Mouse (Mus musculus): ENCODE data around the gene Treml1.

DNA sequence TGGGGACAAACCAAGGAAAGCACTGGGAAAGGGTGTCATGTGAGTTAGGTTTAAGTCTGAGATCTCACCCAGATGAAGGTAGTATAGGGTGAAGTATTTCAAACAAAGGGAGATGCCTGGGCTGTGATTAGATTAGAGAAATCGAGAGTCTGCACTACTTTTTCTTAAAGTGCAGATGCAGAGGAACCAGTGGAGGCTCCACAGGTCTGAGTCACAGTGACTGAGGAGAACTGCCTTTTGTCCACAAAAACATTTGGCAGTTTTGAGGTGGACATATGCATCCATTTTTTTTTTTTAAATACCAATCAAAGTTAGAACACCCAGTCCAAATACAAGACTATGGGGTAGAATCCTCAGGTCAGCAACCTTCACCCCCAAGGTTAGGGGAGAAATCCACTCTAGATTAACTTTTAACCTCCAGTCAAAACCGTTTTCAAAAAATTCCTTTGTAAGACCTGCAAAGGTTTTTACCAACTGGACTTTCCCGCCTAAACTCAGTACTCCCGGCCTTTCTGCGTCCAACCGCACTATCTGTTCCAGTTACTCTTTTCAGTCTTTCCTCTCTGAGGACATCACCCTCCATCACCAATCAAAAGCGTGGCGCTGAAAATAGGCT lies 48.3 kb downstream of the Treml1 start:
- TF ChIP-seq ETS1 (conservative IDR thresholded peaks at IDR 0.05; ENCODE audit: low read depth, low read length) (no peak), CHD1 (IDR thresholded peaks at IDR 0.05; ENCODE audit: low read depth, low read length) (0 out of 2 replicates have a peak, but pooled peaks have one; percentile 48), NELFE (IDR thresholded peaks at IDR 0.05; ENCODE audit: low read depth, low read length) (no peak), CTCF (conservative IDR thresholded peaks at IDR 0.05 in 1 of 2, IDR thresholded peaks at IDR 0.05 in 1 of 2; ENCODE audit: low read depth in 2 of 2, low read length in 2 of 2) (no peak), EP300 (IDR thresholded peaks at IDR 0.05; ENCODE audit: low read length) (no peak), CHD2 (IDR thresholded peaks at IDR 0.05; ENCODE audit: low read length) (no peak), MAFK (IDR thresholded peaks at IDR 0.05; ENCODE audit: insufficient replicate concordance, low read length) (no peak), NRF1 (IDR thresholded peaks at IDR 0.05; ENCODE audit: low read depth, low read length) (no peak), ZNF384 (IDR thresholded peaks at IDR 0.05; ENCODE audit: low read depth, low read length) (no peak), UBTF (IDR thresholded peaks at IDR 0.05; ENCODE audit: low read depth, low read length) (no peak), RCOR1 (conservative IDR thresholded peaks at IDR 0.05; ENCODE audit: low read depth, low read length) (no peak)

Measured in CH12.LX (cell line).